Mouse (Mus musculus) cerebellum, adult 18-20 months (tissue): ENCODE data around the gene Nek10.
"Not testable (repeated sequence)": the region's sequence is repeated elsewhere in the genome, so short reads cannot be mapped to it uniquely, and the experiment has no call there.

ENCODE experiments used
- DNase-seq, 2 experiments: peaks; one replicate each; pipeline ENCODE4 v3.0.0; 2021

Nek10 gene

GRCm38 (mm10) chr14:14871121-14871520 lies 67.9 kb downstream of the Nek10 start:
- no peak for DNase-seq

- DNase-seq: peak; percentile 43 to 60
Observed at GRCm38 (mm10) chr14:14871700-14872099, 68.5 kb downstream of the Nek10 start.

GRCm38 (mm10) chr14:14893932-14894652 lies 90.9 kb downstream of the Nek10 start:
- peak; percentile 45 to 48 for DNase-seq

DNA sequence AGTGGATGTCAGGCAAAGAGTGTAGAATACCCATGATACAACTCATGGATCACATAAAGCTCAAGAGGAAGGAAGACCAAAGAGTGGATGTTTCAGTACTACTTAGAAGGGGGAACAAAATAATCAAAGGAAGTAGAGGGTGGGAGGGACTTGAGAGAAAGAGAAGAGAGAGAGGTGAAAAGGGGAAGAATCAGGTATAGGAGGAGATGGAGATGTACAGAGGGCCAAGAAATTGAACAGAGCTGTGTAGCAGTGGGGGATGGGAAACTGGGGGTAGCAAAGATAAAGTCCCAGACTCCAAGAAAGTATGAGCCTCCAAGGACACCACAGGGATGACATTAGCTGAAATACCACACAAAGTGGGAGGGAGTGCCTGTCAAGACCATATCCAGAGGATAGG lies 91.6 kb downstream of the Nek10 start:
- no peak for DNase-seq

- DNase-seq: no peak
Observed at GRCm38 (mm10) chr14:14895363-14895762, 92.1 kb downstream of the Nek10 start.

GRCm38 (mm10) chr14:14896399-14897136 lies 93.4 kb downstream of the Nek10 start:
- DNase-seq: no peak

DNA sequence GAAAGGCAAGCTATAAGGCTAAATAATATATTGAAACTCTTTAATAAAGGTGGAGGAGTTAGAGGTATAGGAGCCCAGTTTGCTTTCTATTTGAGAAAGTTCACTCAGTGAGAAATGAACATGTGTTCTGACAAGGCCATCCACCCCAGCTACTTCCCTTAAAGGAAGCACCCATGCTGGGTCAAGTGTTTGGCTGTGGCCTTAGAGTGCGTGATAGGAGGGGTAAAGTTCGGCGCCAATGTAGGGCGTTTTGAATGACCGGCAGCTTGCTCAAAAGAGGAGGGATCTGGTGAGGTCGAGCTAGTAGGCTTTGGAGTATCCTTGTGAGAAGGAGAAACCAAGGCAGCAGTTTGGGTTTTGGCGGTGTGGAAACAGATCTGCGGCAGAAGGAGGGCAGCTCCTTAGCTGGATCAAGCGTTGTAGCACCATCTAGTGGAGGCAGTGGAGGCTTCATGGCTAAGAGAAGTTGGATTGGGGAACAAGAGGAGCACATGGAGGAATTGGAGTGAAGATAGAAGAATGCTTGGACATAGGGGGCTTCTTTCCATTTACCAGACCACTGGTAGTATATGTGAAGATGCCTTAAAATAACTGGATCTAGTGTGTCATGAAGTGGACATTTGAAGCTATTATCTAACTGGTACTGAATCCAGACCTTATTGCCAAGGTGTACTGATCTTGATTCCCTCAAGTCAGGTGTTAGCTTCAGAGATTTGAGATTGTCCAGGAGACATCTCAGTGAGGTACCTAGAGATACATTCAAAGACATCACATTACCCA lies 101.7 kb downstream of the Nek10 start:
- DNase-seq: peak; percentile 75 to 81

DNA sequence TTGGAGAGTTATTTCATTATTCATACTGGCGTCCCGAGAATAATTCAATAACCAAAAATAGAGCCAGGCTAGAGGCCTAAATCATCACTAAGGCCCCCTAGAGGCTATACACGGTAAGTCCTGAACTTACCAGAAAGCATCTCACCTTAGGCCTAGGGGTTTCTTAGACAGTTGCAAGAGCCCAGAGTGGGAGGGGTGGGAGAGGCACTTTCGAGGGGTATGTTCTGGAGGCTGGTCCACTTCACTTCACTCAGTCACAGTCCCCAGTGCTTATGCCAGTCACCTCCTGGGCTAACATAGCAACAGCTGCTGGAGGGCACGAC lies 102.3 kb downstream of the Nek10 start:
- DNase-seq: peak in 1 of 2 experiments; percentile 9

- no peak for DNase-seq
Observed at GRCm38 (mm10) chr14:14925615-14926014, 122.4 kb downstream of the Nek10 start.

GRCm38 (mm10) chr14:14927559-14927958 lies 124.3 kb downstream of the Nek10 start:
- DNase-seq: no peak

DNA sequence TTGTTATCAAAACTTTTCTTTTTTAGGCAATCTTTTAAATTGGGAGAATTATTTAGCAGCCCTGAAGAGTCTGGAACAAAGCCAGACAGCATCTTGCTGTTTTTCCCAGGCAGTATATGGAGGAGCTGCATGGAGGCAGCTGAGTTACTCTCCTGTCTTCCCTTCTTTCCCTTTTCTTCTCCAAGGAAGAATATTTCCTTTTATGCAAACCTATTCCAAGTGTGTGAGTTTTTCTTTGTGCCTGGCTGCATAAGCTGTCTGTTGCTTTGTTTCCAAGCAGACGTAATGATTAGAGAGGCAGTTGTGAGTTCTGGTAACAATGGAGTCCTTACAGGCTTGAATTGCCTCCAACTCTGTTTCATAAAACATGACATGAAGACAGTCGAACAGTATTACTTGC lies 131.8 kb downstream of the Nek10 start:
- no peak for DNase-seq

DNA sequence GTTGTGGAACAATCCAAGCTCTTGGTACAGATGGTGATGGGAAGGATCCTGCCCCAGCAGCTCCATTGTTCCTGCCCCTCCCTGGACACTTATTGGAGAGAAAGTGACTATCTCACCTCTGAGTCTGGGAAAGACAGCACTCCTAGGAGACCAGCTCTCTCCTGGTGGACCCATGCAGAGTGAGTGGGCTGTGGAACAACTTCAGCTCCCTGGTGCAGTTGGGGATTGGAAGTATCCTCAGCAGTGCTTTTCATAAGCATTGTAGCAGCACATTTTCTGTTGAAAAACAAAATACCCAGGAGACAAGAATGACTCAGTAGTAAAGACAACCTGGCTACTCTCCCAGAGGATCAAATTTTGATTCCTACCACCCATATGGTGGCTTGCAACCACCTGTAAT lies 142.7 kb downstream of the Nek10 start:
- DNase-seq: no peak

DNA sequence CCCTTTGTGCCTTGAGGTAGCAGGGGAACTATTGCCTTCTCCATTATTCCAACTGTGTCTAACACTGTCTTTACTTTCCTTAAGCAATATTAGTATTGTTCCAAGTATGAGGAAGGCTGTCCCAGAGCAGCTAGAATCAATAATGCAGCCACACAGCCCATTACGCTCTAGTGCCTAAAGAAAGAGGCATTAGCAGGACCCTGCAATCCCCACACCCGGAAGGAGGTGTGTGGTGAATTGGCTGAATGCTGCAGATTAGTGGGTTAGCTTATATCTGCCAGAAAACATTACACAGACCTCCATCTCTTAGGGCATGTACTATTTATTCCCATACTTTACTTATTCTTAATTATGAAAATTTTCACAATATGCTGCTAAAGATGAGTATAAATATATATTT lies 145.8 kb downstream of the Nek10 start:
- DNase-seq: no peak

GRCm38 (mm10) chr14:14951808-14952207 lies 148.6 kb downstream of the Nek10 start:
- no peak for DNase-seq

- no peak for DNase-seq
Observed at GRCm38 (mm10) chr14:14959780-14960440, 156.7 kb downstream of the Nek10 start.

GRCm38 (mm10) chr14:14960441-14960988 lies 157.3 kb downstream of the Nek10 start:
- no peak for DNase-seq

GRCm38 (mm10) chr14:14970633-14971032 lies 167.4 kb downstream of the Nek10 start:
- no peak for DNase-seq

DNA sequence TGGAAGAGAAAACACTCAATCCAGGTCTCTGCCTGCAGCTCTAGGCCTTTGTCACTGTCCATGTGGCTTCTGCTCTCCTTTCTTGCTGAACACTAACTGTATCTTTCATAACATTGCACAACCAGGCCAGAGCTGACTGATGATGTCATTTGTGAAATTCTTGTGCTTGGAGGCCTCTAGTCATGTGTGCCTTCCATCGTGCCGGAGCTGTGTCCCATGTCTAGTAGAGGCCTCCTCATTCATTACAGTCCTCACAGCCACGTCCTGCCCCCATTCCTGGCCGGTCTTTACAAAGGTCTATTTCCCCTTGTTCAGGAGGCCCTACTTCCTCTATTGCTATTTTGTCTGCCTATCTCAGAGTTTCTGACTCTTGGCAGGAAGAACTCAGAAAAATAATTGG lies 167.8 kb downstream of the Nek10 start:
- DNase-seq: no peak

- no peak for DNase-seq
Observed at GRCm38 (mm10) chr14:14974156-14974555, 170.9 kb downstream of the Nek10 start.

- not testable (repeated sequence) for DNase-seq
Observed at GRCm38 (mm10) chr14:14984106-14984505, 180.9 kb downstream of the Nek10 start.

GRCm38 (mm10) chr14:14984710-14985647 lies 181.8 kb downstream of the Nek10 start:
- DNase-seq: peak; percentile 65 to 71

DNA sequence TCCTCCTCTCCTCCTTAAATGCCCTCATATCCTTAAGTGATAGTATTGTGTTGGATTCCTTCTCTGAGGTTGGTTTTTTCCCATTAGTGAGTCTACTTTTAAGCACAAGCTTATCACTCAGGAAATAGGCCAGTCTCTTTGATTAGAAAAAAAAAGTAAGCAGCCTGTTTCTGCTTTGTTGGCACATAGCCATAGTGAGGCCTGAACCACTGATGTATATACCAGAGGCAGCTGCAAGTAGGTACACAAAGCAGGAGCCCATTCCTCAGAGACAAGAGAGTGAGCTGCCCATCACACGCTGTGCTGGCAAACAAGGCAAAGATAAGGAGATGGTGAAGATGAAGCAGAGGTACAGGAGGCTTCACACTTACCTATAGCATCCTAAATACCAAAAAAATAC lies 184.2 kb downstream of the Nek10 start:
- DNase-seq: no peak
